Mouse (Mus musculus): ENCODE results near the gene Sppl2b. TPM values are rescaled to one million over a fixed set of nuclear protein-coding genes. Genes with fewer than 3 reads are reported as not detected.

Sppl2b gene
- polyA plus RNA-seq, 1 experiment from 2014 or later, result 27.6 TPM

DNA sequence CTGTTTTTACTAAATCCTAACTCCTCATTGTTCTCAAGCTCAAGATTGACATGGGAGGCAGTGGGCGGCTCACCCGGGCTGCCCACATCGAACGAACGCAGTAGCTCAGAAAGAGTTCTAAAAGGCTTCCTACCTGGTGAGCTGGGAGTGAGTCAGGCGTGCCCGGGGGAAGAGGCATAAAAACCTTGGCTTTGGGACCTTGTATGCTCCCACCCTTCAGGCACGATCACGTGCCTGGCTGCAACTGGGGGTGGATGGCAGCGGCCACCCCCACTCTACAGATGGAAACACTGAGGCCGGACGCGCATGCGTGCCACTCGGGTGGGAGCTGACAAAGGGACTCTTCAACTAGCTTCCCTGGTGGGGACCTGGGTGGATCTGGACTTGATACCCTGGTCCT lies 12.7 kb upstream of the Sppl2b start:
- H3K4me2 ChIP-seq (ENCODE audit: low read depth, low read length), result no peak overlapping the region
- H3K9ac ChIP-seq (replicated peaks), result no peak overlapping the region
- 0 out of 2 replicates have a peak, but pooled peaks cover 5% of the 10 kb centered on the region for H3K4me1 ChIP-seq (ENCODE audit: insufficient read depth)
- no peak overlapping the region for H3K4me3 ChIP-seq (ENCODE audit: low read depth, low read length)
- no peak overlapping the region for H3K27ac ChIP-seq (ENCODE audit: low read depth)
- peaks cover 54% of the 10 kb centered on the region for H3K27me3 ChIP-seq (ENCODE audit: insufficient read depth, low read length)
- no peaks in the 10 kb centered on the region for H3K9me3 ChIP-seq (ENCODE audit: low read length)
- TF ChIP-seq EP300 (IDR thresholded peaks at IDR 0.05; ENCODE audit: low read depth) (no peak), CTCF (IDR thresholded peaks at IDR 0.05; ENCODE audit: low read depth) (no peak)
- WGBS (ENCODE audit: insufficient replicate concordance), result 84% methylated on average over 15 of the region's 15 CpGs
- ATAC-seq (no peak), DNase-seq (no peak)
- no peaks in the 10 kb centered on the region for H3K36me3 ChIP-seq (replicated peaks; ENCODE audit: insufficient read depth, low read length)

GRCm38 (mm10) chr10:80843087-80843930 lies 11.8 kb upstream of the Sppl2b start:
- TF ChIP-seq CTCF (IDR thresholded peaks at IDR 0.05; ENCODE audit: low read depth), result no peak
- no peak for TF ChIP-seq EP300 (IDR thresholded peaks at IDR 0.05; ENCODE audit: low read depth)
- ATAC-seq, result no peak
- H3K27me3 ChIP-seq (ENCODE audit: insufficient read depth, low read length), result peaks cover 47% of the 10 kb centered on the region

GRCm38 (mm10) chr10:80843931-80844547 lies 11.0 kb upstream of the Sppl2b start, which contains the start of gene Lingo3:
Gene Lingo3 (minus strand): TSS chr10:80844039.
- DNase-seq (no peak), ATAC-seq (no peak; the same call in 1 of the 2 replicates)
- Histone ChIP-seq H3K4me2 (ENCODE audit: low read depth, low read length) (peak within 1 kb of the TSS; percentile 55), H3K9ac (replicated peaks) (no peak within 1 kb of the TSS), H3K27ac (ENCODE audit: low read depth) (no peak within 1 kb of the TSS), H3K4me1 (ENCODE audit: insufficient read depth) (peaks cover 13% of the 10 kb centered on the region), H3K4me3 (ENCODE audit: low read depth, low read length) (peak within 1 kb of the TSS; percentile 15; the same call in 1 of the 2 replicates), H3K9me3 (ENCODE audit: low read length) (no peaks in the 10 kb centered on the region), H3K27me3 (ENCODE audit: insufficient read depth, low read length) (peaks cover 47% of the 10 kb centered on the region), H3K36me3 (replicated peaks; ENCODE audit: insufficient read depth, low read length) (no peaks in the 10 kb centered on the region)
- 6% methylated on average over 43 of the region's 51 CpGs for WGBS (ENCODE audit: insufficient replicate concordance)
- TF ChIP-seq EP300 (IDR thresholded peaks at IDR 0.05; ENCODE audit: low read depth) (no peak), CTCF (IDR thresholded peaks at IDR 0.05; ENCODE audit: low read depth) (no peak)

More at GRCm38 (mm10) chr10:80843087-80843930, 11.8 kb upstream of the Sppl2b start:
- WGBS (ENCODE audit: insufficient replicate concordance), result 16% methylated on average over 30 of the region's 32 CpGs
- DNase-seq, result no peak
- Histone ChIP-seq H3K9me3 (ENCODE audit: low read length) (no peaks in the 10 kb centered on the region), H3K9ac (replicated peaks) (no peak overlapping the region), H3K36me3 (replicated peaks; ENCODE audit: insufficient read depth, low read length) (no peaks in the 10 kb centered on the region), H3K27ac (ENCODE audit: low read depth) (no peak overlapping the region), H3K4me2 (ENCODE audit: low read depth, low read length) (peak overlapping the region; percentile 55), H3K4me1 (ENCODE audit: insufficient read depth) (peaks cover 7% of the 10 kb centered on the region), H3K4me3 (ENCODE audit: low read depth, low read length) (peak overlapping the region; percentile 15; the same call in 1 of the 2 replicates)

DNA sequence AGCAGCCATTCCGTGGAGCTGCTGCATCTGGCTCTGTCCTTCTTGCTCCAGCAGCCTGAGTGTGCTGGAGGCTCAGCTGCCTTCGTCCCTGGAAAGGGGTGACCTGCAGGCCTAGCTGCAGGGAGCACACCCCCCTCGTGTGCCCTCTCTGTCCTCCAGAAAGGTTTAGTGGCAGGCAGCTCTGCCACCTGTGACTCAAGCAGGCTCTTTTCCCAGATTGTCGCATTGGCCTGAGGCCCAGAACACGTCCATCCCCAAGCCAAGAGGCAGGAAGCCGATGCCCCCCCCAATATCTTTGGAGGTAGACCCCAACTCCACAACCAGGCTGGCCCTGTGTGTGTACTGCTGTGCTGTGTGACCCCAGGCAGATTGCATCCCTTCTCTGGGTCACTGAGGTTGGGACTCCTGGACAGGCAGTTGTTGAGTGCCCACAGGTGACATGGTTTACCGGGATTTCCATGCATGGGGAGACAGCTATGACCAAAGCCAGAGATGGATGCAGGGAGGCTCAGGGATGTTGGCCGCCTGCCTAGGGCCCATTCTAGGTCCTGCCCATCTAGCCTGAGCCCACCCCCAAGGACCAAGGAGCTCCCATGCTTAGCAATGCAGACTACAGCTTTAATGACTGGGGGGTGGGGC lies 9.9 kb upstream of the Sppl2b start:
- 61% methylated on average over 8 of the region's 8 CpGs for WGBS (ENCODE audit: insufficient replicate concordance)
- H3K4me1 ChIP-seq (ENCODE audit: insufficient read depth), result peaks cover 13% of the 10 kb centered on the region
- TF ChIP-seq EP300 (IDR thresholded peaks at IDR 0.05; ENCODE audit: low read depth), result no peak
- no peak for TF ChIP-seq CTCF (IDR thresholded peaks at IDR 0.05; ENCODE audit: low read depth)
- H3K4me2 ChIP-seq (ENCODE audit: low read depth, low read length), result no peak overlapping the region
- H3K9ac ChIP-seq (replicated peaks), result no peak overlapping the region
- H3K27me3 ChIP-seq (ENCODE audit: insufficient read depth, low read length), result peaks cover 47% of the 10 kb centered on the region
- no peak for ATAC-seq
- no peak overlapping the region for H3K4me3 ChIP-seq (ENCODE audit: low read depth, low read length)
- H3K9me3 ChIP-seq (ENCODE audit: low read length), result no peaks in the 10 kb centered on the region
- no peak overlapping the region for H3K27ac ChIP-seq (ENCODE audit: low read depth)
- no peak for DNase-seq
- H3K36me3 ChIP-seq (replicated peaks; ENCODE audit: insufficient read depth, low read length), result no peaks in the 10 kb centered on the region

DNA sequence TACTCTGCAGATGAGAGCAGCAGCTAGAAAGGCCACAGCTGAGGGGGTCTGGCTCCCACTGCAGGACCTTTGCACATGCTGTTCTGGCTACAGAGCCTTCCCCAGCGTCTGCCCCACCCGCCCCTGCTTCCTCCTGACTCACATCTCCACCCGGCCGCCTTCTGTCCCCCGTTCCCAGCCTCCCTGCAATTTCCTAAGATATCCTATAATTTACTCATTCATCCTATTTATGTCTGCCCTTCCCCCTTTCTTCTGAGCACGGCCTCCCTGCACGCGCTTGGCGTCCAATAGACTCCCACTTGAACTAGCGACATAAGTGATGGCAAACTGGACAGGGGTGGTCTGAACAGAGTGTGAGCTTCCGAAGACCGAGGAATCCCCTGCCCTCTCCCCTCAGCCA lies 9.3 kb upstream of the Sppl2b start:
- TF ChIP-seq CTCF (IDR thresholded peaks at IDR 0.05; ENCODE audit: low read depth) (no peak), EP300 (IDR thresholded peaks at IDR 0.05; ENCODE audit: low read depth) (no peak)
- no peak for ATAC-seq
- Histone ChIP-seq H3K4me1 (ENCODE audit: insufficient read depth) (peaks cover 13% of the 10 kb centered on the region), H3K4me2 (ENCODE audit: low read depth, low read length) (no peak overlapping the region), H3K9me3 (ENCODE audit: low read length) (no peaks in the 10 kb centered on the region), H3K9ac (replicated peaks) (no peak overlapping the region), H3K27ac (ENCODE audit: low read depth) (no peak overlapping the region), H3K4me3 (ENCODE audit: low read depth, low read length) (no peak overlapping the region), H3K36me3 (replicated peaks; ENCODE audit: insufficient read depth, low read length) (no peaks in the 10 kb centered on the region), H3K27me3 (ENCODE audit: insufficient read depth, low read length) (peaks cover 45% of the 10 kb centered on the region)
- DNase-seq, result no peak
- 72% methylated on average over 12 of the region's 12 CpGs for WGBS (ENCODE audit: insufficient replicate concordance)

- Histone ChIP-seq H3K36me3 (replicated peaks; ENCODE audit: insufficient read depth, low read length) (peaks cover 13% of the 10 kb centered on the region), H3K27ac (ENCODE audit: low read depth) (no peak overlapping the region)
Observed at GRCm38 (mm10) chr10:80848571-80848970, 6.5 kb upstream of the Sppl2b start.

More at GRCm38 (mm10) chr10:80848571-80848970, 6.5 kb upstream of the Sppl2b start:
- Histone ChIP-seq H3K9ac (replicated peaks) (no peak overlapping the region), H3K4me1 (ENCODE audit: insufficient read depth) (peaks cover 11% of the 10 kb centered on the region), H3K27me3 (ENCODE audit: insufficient read depth, low read length) (peaks cover 23% of the 10 kb centered on the region), H3K4me3 (ENCODE audit: low read depth, low read length) (no peak overlapping the region), H3K9me3 (ENCODE audit: low read length) (no peaks in the 10 kb centered on the region), H3K4me2 (ENCODE audit: low read depth, low read length) (no peak overlapping the region)
- DNase-seq, result peak; percentile 85
- TF ChIP-seq CTCF (IDR thresholded peaks at IDR 0.05; ENCODE audit: low read depth), result no peak
- no peak for TF ChIP-seq EP300 (IDR thresholded peaks at IDR 0.05; ENCODE audit: low read depth)
- peak; percentile 82 for ATAC-seq
- 8% methylated on average over 10 of the region's 10 CpGs for WGBS (ENCODE audit: insufficient replicate concordance)

Measured in liver, postnatal 0 days (tissue).